Mouse (Mus musculus) right cerebral cortex, postnatal 25 days (tissue): ENCODE results near the gene Gm28539.
"Not testable (repeated sequence)": the region's sequence is repeated elsewhere in the genome, so short reads cannot be mapped to it uniquely, and the experiment has no call there.

ENCODE experiments used
- DNase-seq: peaks from one replicate; pipeline ENCODE4 v3.0.0; 2022

Gm28539 gene

GRCm38 (mm10) chr16:18969420-18970128 is 133.2 kb downstream of the Gm28539 start:
- no peak for DNase-seq

DNA sequence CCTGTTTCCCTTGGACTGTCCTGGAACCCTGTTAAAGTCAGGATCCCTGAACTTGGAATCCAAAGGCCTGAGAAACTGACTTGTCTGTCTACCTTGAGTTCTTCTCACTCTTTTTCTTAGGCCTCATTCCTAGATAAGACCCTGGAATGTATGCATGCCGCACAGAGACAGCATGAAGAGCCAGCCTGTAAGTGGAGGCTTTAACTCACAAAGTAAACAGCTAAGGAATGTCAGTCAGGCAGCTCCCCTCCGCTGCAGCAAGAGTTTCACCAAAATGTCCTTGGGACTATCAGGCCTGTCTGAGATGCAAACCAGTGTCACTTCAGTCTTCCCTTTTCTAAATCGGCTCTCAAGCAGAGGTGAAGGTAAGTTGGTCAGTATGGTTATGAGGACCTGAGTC is 134.5 kb downstream of the Gm28539 start:
- no peak for DNase-seq

DNA sequence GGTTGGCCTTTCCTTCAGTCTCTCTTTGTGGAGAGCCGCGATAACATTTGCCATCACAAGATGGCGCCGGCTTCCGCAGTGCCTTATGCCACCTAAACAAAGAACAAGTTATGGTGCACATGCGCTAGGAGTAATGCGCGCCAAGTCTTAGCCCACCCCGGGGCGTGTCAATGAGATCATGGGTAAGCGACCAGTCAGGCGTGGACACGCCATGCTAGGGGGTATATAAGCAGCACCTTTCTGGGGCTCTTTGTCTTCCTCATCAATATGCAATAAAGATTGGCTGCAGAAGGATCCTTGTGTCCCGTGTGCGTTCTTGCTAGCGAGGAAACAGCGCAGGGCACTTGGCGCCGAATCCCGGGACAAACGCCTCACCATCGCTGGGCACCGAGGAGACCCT is 139.3 kb downstream of the Gm28539 start:
- not testable (repeated sequence) for DNase-seq

- no peak for DNase-seq
Observed at GRCm38 (mm10) chr16:18976315-18976714, 139.9 kb downstream of the Gm28539 start.

- DNase-seq, result no peak
Observed at GRCm38 (mm10) chr16:18986381-18986780, 150.0 kb downstream of the Gm28539 start.

- no peak for DNase-seq
Observed at GRCm38 (mm10) chr16:18986860-18987259, 150.5 kb downstream of the Gm28539 start.

- DNase-seq, result not testable (repeated sequence)
Observed at GRCm38 (mm10) chr16:19002610-19003389, 166.4 kb downstream of the Gm28539 start.

DNA sequence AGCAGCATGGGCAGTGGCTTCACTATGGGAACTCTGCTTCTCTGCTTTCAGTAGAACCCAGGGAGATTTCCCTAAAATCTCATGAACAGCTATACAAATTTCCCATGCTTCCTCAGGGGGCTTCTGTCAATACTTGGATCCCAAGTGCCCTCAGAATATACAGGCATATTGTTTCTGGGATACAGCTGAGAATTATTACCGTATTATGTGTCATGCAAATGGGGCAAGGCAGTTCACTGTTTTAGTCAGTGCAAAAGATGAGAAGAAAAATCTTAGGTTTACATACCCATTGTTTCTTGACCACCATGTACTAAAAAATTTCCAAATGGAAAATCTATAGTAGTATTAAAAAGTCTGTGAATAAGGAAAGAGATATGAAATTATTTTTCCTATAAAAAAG is 167.4 kb downstream of the Gm28539 start:
- no peak for DNase-seq

DNA sequence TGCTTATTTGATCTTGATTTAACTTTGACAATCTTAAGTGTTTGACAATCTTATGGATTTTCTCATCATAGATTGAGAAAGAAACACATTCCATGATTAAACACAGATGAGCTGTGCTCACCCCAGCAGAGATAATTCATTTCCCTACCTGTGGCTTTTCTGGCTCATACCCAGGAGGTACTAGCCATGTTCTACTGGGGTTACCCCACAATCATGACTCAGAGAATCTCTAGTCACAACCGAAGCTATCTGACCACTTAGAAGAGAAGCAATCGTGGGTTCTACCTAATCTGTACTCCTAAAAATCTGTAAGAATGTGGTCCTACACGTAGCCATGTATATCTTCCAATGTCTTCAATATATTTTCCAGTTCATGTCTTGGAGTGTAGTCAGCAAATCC is 168.9 kb downstream of the Gm28539 start:
- DNase-seq, result no peak
